Comparison of ENCODE assay signal across 34 mouse cellular contexts in genomic region chr4:55523921-55524320, GRCm38 (mm10).
"Had no signal": no experiment of that assay in that cellular context is flagged by ENCODE, and none has a peak within 500 bp of the region (broad histone marks: within the 10 kb centered on the region; RNA-seq: fewer than 3 reads in every experiment).

No protein-coding gene starts in this region.

- H3K36me3 ChIP-seq: heart, embryonic 10.5 days; heart, embryonic 13.5 days; heart, embryonic 15.5 days; hindbrain, embryonic 10.5 days; hindbrain, embryonic 12.5 days; hindbrain, embryonic 13.5 days; hindbrain, embryonic 15.5 days; intestine, embryonic 15.5 days; kidney, embryonic 15.5 days had no signal

- DNase-seq: heart, postnatal 10 days; heart, postnatal 14 days; heart, postnatal 36 days; heart, postnatal 4 days; kidney, adult 11 months; kidney, adult 18-20 months; kidney, adult 2 months; kidney, adult 8-10 months; kidney, adult 9 months; kidney, postnatal 10 days; kidney, postnatal 14 days; kidney, postnatal 25 days; kidney, postnatal 36 days; kidney, postnatal 4 days; layer of hippocampus, adult 9-11 months; layer of hippocampus, postnatal 36 days had no signal

- H3K9ac ChIP-seq: heart, embryonic 13.5 days; heart, embryonic 15.5 days; hindbrain, embryonic 12.5 days; hindbrain, embryonic 13.5 days; hindbrain, embryonic 14.5 days; hindbrain, embryonic 15.5 days; intestine, embryonic 15.5 days; kidney, embryonic 15.5 days had no signal

- ATAC-seq: hindbrain, embryonic 16.5 days; hindbrain, postnatal 0 days; inflammation-experienced regulatory T-cells, adult 6 months; intestine, embryonic 15.5 days; intestine, embryonic 16.5 days; intestine, postnatal 0 days had no signal

- H3K4me1 ChIP-seq: heart, embryonic 10.5 days; heart, embryonic 15.5 days; hindbrain, embryonic 10.5 days; hindbrain, embryonic 12.5 days; hindbrain, embryonic 13.5 days; hindbrain, embryonic 15.5 days; intestine, embryonic 15.5 days; kidney, embryonic 15.5 days had no signal

- H3K4me2 ChIP-seq: heart, embryonic 11.5 days; heart, embryonic 13.5 days; heart, embryonic 15.5 days; hindbrain, embryonic 12.5 days; hindbrain, embryonic 13.5 days; hindbrain, embryonic 14.5 days; hindbrain, embryonic 15.5 days; intestine, embryonic 15.5 days; kidney, embryonic 15.5 days had no signal

- H3K27me3 ChIP-seq: heart, embryonic 15.5 days; hindbrain, embryonic 15.5 days; intestine, embryonic 15.5 days had no signal

- H3K27ac ChIP-seq: heart, embryonic 10.5 days; heart, embryonic 13.5 days; heart, embryonic 15.5 days; hindbrain, embryonic 10.5 days; hindbrain, embryonic 12.5 days; hindbrain, embryonic 13.5 days; hindbrain, embryonic 14.5 days; hindbrain, embryonic 15.5 days; hindbrain, postnatal 0 days; intestine, embryonic 15.5 days; kidney, embryonic 15.5 days; kidney, postnatal 0 days; layer of hippocampus, adult 2 months had no signal

- H3K9me3 ChIP-seq: heart, embryonic 10.5 days; heart, embryonic 13.5 days; heart, embryonic 15.5 days; hindbrain, embryonic 10.5 days; hindbrain, embryonic 12.5 days; hindbrain, embryonic 13.5 days; hindbrain, embryonic 15.5 days; intestine, embryonic 15.5 days; kidney, embryonic 15.5 days had no signal

- H3K4me3 ChIP-seq: heart, embryonic 10.5 days; heart, embryonic 13.5 days; heart, embryonic 15.5 days; hindbrain, embryonic 10.5 days; hindbrain, embryonic 12.5 days; hindbrain, embryonic 13.5 days; hindbrain, embryonic 15.5 days; intestine, embryonic 15.5 days; kidney, embryonic 15.5 days; layer of hippocampus, adult 2 months had no signal
